Mouse (Mus musculus): Measurements from ENCODE around the gene Gm8094. TPM values are rescaled to one million over a fixed set of nuclear protein-coding genes. Genes with fewer than 3 reads are reported as not detected.
"Not testable (repeated sequence)": the region's sequence is repeated elsewhere in the genome, so short reads cannot be mapped to it uniquely, and the experiment has no call there.

Gene Gm8094
- not detected for total RNA-seq (2021)
- long read RNA-seq, experiment 1, result 0 reads
- long read RNA-seq, experiment 2, result 0 reads

- intact Hi-C loops (cut with DNase I); DNase-seq (ENCODE audit: low spot score in 2 of 2): not testable (repeated sequence)
These were observed at the start of gene Gm8094 for GRCm38 (mm10) chr14:43076543-43076942. TSS of gene Gm8094 (minus strand) at chr14:43076643.

GRCm38 (mm10) chr14:43119673-43120072 is 43.2 kb upstream of the Gm8094 start:
- DNase-seq (ENCODE audit: low spot score in 2 of 2); intact Hi-C loops (cut with DNase I): not testable (repeated sequence)

- DNase-seq (ENCODE audit: low spot score in 2 of 2); intact Hi-C loops (cut with DNase I): not testable (repeated sequence)
These were observed 23.9 kb upstream of the Gm8094 start, which contains the start of gene Gm8104 for GRCm38 (mm10) chr14:43100301-43100700. TSS of gene Gm8104 (plus strand) at chr14:43100601.

GRCm38 (mm10) chr14:43089103-43089919 is 12.9 kb upstream of the Gm8094 start:
- DNase-seq (ENCODE audit: low spot score in 2 of 2); intact Hi-C loops (cut with DNase I): not testable (repeated sequence)

- DNase-seq (ENCODE audit: low spot score in 2 of 2); intact Hi-C loops (cut with DNase I): not testable (repeated sequence)
These were observed 8.7 kb upstream of the Gm8094 start for GRCm38 (mm10) chr14:43084936-43085730.

- intact Hi-C loops (cut with DNase I); DNase-seq (ENCODE audit: low spot score in 2 of 2): not testable (repeated sequence)
These were observed 16.3 kb downstream of the Gm8094 start for GRCm38 (mm10) chr14:43060179-43060578.

GRCm38 (mm10) chr14:43058063-43058462 is 18.4 kb downstream of the Gm8094 start:
- DNase-seq (ENCODE audit: low spot score in 2 of 2); intact Hi-C loops (cut with DNase I): not testable (repeated sequence)

Other genes with a start within 250 kb of the Gm8094 start
- gene Gm21977, start 223.2 kb downstream of the Gm8094 start, total RNA-seq (2021), result not detected
- not detected for gene Gm8082, start 83.0 kb downstream of the Gm8094 start, total RNA-seq (2021)
- under 1 TPM in 1 of 2 experiments, not detected in 1; 0.49 TPM for gene Gm10376, start 61.0 kb downstream of the Gm8094 start, total RNA-seq (2021)
- under 1 TPM; 0.26 to 0.36 TPM for gene Gm8104, start 24.0 kb upstream of the Gm8094 start, total RNA-seq (2021)
- under 1 TPM in 1 of 2 experiments, not detected in 1; 0.20 TPM for gene Gm7233, start 103.2 kb upstream of the Gm8094 start, total RNA-seq (2021)
- not detected for gene Gm8122, start 158.7 kb upstream of the Gm8094 start, total RNA-seq (2021)
- gene Gm8126, start 182.0 kb upstream of the Gm8094 start, total RNA-seq (2021), result under 1 TPM; 0.29 to 0.34 TPM
- not detected for gene Gm9732, start 198.4 kb upstream of the Gm8094 start, total RNA-seq (2021)
- not detected for gene Gm8127, start 217.2 kb upstream of the Gm8094 start, total RNA-seq (2021)

Data from left cerebral cortex, postnatal 14 days (tissue).